Mouse (Mus musculus) embryonic stem cell, embryonic (primary cell): ENCODE results near the gene Rasgrf2.
"Not testable (repeated sequence)": the region's sequence is repeated elsewhere in the genome, so short reads cannot be mapped to it uniquely, and the experiment has no call there.

Source experiments
- CTCF ChIA-PET, 4 experiments: fragments of 300-600 bp in 2 of 4; fragments of 350-600 bp in 2 of 4; sonication (Branson Sonifier 250); formaldehyde crosslinking; loops; one replicate each; lab custom pipeline; 2022; ENCODE audit warnings: inconsistent platforms in 2 of 4; lab: Charles Lee
- POLR2A ChIA-PET, 4 experiments: fragments of 300-600 bp in 2 of 4; fragments of 350-600 bp in 2 of 4; sonication (Branson Sonifier 250); formaldehyde crosslinking; loops; one replicate each; lab custom pipeline; 2022; ENCODE audit warnings: antibody characterized with exemption in 4 of 4, inconsistent platforms in 1 of 4; lab: Charles Lee

The Rasgrf2 gene

GRCm38 (mm10) chr13:92131384-92132150 lies at the start of gene Rasgrf2:
TSS of gene Rasgrf2 (minus strand) at chr13:92131656.
- ChIA-PET POLR2A (no interaction called here), CTCF (no interaction called here)

- POLR2A ChIA-PET, CTCF ChIA-PET: not testable (repeated sequence)
Measured at GRCm38 (mm10) chr13:92172686-92173085, 41.2 kb upstream of the Rasgrf2 start.

GRCm38 (mm10) chr13:92150551-92150950 lies 19.1 kb upstream of the Rasgrf2 start:
- ChIA-PET CTCF (no interaction called here), POLR2A (no interaction called here)

- ChIA-PET CTCF (interaction anchor here in 1 of 4 experiments (0.7 kb wide), 1 partner anchor 353 kb away, joined by 3 read pairs; no protein-coding TSS in a partner anchor), POLR2A (no interaction called here)
Measured at GRCm38 (mm10) chr13:92148858-92149257, 17.4 kb upstream of the Rasgrf2 start.

GRCm38 (mm10) chr13:92134792-92135191 lies 3.3 kb upstream of the Rasgrf2 start:
- ChIA-PET POLR2A (no interaction called here), CTCF (no interaction called here)

- CTCF ChIA-PET: no interaction called here
- POLR2A ChIA-PET: no interaction called here
Measured at GRCm38 (mm10) chr13:92132599-92132998, 1.1 kb upstream of the Rasgrf2 start.

GRCm38 (mm10) chr13:92130994-92131383 lies 467 bp downstream of the Rasgrf2 start:
- POLR2A ChIA-PET: no interaction called here

GRCm38 (mm10) chr13:92129877-92130276 lies 1.6 kb downstream of the Rasgrf2 start:
- CTCF ChIA-PET: no interaction called here
- POLR2A ChIA-PET: no interaction called here

More at GRCm38 (mm10) chr13:92130994-92131383, 467 bp downstream of the Rasgrf2 start:
- CTCF ChIA-PET: no interaction called here

GRCm38 (mm10) chr13:92125902-92126301 lies 5.6 kb downstream of the Rasgrf2 start:
- POLR2A ChIA-PET: no interaction called here
- CTCF ChIA-PET: no interaction called here

- POLR2A ChIA-PET: interaction anchor here in 1 of 4 experiments (0.6 kb wide), 1 partner anchor 257 kb away, joined by 4 read pairs; no protein-coding TSS in a partner anchor
- CTCF ChIA-PET: no interaction called here
Measured at GRCm38 (mm10) chr13:92119623-92120022, 11.8 kb downstream of the Rasgrf2 start.

GRCm38 (mm10) chr13:92114076-92114475 lies 17.4 kb downstream of the Rasgrf2 start:
- CTCF ChIA-PET: no interaction called here
- POLR2A ChIA-PET: no interaction called here

GRCm38 (mm10) chr13:92108237-92108636 lies 23.2 kb downstream of the Rasgrf2 start:
- ChIA-PET POLR2A (no interaction called here), CTCF (no interaction called here)

- CTCF ChIA-PET: no interaction called here
- POLR2A ChIA-PET: no interaction called here
Measured at GRCm38 (mm10) chr13:92104259-92104658, 27.2 kb downstream of the Rasgrf2 start.

GRCm38 (mm10) chr13:92098484-92098883 lies 33.0 kb downstream of the Rasgrf2 start:
- POLR2A ChIA-PET: no interaction called here
- CTCF ChIA-PET: no interaction called here

- CTCF ChIA-PET: interaction anchor here in 1 of 4 experiments (0.6 kb wide), 1 partner anchor 510 kb away, joined by 3 read pairs; no protein-coding TSS in a partner anchor
- POLR2A ChIA-PET: no interaction called here
Measured at GRCm38 (mm10) chr13:92095131-92096090, 36.0 kb downstream of the Rasgrf2 start.

GRCm38 (mm10) chr13:92093712-92094290 lies 37.7 kb downstream of the Rasgrf2 start:
- CTCF ChIA-PET: no interaction called here

GRCm38 (mm10) chr13:92073111-92073510 lies 58.3 kb downstream of the Rasgrf2 start:
- ChIA-PET POLR2A (no interaction called here), CTCF (no interaction called here)

More at GRCm38 (mm10) chr13:92093712-92094290, 37.7 kb downstream of the Rasgrf2 start:
- POLR2A ChIA-PET: interaction anchor here in 1 of 4 experiments (0.7 kb wide), 1 partner anchor 143 kb away, joined by 4 read pairs; no protein-coding TSS in a partner anchor

GRCm38 (mm10) chr13:92068651-92069050 lies 62.8 kb downstream of the Rasgrf2 start:
- CTCF ChIA-PET: no interaction called here
- POLR2A ChIA-PET: no interaction called here

GRCm38 (mm10) chr13:92067831-92068230 lies 63.6 kb downstream of the Rasgrf2 start:
- POLR2A ChIA-PET: no interaction called here
- CTCF ChIA-PET: no interaction called here

GRCm38 (mm10) chr13:92053748-92054147 lies 77.7 kb downstream of the Rasgrf2 start:
- POLR2A ChIA-PET: no interaction called here
- CTCF ChIA-PET: no interaction called here
